Mouse (Mus musculus) right cerebral cortex, postnatal 4 days (tissue): ENCODE data around the gene Bcorl1.

Experiments
- DNase-seq: peaks from one replicate; pipeline ENCODE4 v3.0.0-alpha.2; 2022

Bcorl1 gene

DNA sequence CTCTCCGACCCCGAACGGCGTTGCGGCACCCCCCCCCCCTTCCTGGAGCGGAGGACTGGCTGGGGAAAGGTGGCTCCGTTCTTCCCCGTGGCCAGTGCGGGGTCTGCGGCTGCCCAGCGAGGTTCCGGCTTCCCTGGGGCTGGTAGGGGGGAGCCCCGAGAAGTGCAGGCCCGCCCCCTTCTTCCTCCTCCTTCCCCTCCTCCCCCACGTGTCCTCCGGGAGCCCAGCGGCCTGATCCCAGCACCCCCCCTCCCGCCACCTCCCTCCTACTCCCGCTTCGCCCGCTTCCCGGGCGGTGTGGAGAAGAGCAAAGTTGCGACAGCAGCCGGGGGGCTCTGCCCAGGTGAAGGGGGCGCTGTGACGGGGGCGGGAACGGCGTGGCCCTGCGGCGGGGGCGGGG is at the start of gene Bcorl1:
Gene Bcorl1, plus strand, starts transcription at position 218 of the 400 bp plus-strand sequence.
- peak; percentile 13 for DNase-seq

- DNase-seq = no peak
Observed at GRCm38 (mm10) chrX:48291413-48291812, 49.7 kb upstream of the Bcorl1 start.

GRCm38 (mm10) chrX:48305356-48305755 is 35.8 kb upstream of the Bcorl1 start:
- DNase-seq = no peak

GRCm38 (mm10) chrX:48310706-48311517 is 30.2 kb upstream of the Bcorl1 start:
- DNase-seq = peak; percentile 3

DNA sequence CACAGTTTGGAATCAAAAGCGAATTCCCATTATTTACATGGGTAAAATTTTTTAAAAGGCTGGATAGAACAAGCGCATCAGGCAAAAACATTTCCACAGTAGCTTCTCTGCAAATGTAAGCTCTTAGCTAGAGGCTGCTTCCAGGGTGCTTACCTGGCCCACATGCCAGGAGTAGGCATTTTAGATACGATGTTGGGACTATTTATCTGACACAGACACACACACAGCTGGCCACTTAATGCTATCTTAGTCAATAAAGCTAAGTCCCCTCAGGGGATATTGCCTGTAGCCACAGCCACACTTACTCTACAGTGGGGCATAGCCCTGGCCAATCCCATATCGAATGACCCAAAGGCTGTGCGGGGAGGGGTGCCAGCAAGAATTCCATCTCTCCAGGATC is 29.4 kb upstream of the Bcorl1 start:
- no peak for DNase-seq

- DNase-seq = peak; percentile 30
Observed at GRCm38 (mm10) chrX:48314530-48315079, 26.6 kb upstream of the Bcorl1 start.

GRCm38 (mm10) chrX:48317444-48317843 is 23.7 kb upstream of the Bcorl1 start:
- no peak for DNase-seq

DNA sequence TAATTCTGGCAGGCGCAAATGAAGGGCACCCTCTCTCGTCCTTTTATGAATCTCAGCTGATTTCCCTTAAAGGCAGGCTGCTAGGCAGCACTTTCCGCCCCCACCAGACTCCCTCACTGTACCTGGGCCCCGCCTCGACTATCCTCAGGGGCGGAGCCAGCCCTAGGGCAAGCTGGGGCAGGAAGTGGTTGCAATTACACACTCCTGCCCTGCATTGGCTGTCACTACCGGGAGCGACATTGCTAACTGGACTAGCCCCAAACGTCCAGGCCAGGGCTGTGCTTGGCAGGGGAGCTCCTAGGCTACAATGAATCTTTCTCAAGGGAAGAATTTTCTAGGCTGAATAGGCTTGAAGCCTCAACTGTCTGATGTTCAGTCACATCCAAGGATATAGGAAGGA is 23.0 kb upstream of the Bcorl1 start:
- no peak for DNase-seq

DNA sequence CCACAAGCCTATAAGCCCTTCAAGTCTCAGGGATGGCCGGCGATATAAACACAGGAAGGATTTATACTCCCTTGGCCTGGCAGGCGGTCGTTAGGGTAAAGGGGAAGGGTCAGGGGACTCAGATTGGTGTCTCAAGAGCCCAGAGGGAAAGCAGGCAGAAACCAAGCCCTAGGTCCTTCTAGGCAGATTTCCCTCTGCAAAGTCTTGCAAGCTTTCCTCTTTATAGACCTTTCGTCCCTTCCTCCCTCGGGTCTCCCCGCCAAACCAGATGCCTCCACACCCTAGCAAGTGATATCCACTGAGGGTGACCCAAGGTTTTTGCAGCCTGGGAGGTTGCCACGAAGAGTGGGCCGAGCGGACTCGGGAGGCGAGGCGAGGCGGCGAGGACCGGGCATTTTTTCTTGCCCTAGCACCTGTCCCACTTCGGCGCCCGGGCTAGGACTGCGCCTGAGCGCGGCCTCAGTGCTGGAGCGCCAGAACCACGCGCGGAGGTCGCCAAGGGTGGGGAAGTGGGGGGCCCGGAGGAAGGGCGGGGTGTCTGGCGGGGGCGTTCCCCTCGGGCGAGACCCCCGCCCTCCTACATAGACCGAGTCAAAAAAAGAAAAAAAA is 613 bp upstream of the Bcorl1 start:
- peak; percentile 4 for DNase-seq

DNA sequence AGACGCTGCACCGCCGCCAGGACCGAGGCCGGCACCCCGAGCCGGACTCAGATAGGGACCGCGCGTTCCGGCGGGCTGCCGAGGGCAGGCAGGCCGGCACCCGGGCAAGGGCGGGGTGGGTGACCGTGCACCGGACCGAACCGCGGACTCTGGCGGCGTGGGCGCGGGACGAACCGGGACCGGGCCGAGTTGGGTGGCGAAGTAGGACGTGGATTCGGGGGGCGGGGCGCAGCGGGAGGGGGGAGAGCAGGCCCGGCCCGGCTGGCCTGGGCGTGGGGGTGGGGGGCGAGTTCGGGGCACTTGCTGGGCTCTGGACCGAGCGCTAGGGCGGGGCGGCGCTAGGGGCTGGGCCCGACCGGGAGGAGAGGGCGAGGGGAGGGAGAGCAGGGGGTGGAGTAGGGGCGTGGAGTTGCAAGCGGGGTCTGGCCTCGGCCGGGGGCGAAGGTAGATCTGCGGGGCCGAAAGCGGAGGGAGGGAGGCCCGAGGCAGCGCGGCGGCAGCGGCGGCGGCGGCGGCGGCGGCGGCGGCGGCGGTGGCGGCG is 533 bp downstream of the Bcorl1 start:
- peak; percentile 13 for DNase-seq

DNA sequence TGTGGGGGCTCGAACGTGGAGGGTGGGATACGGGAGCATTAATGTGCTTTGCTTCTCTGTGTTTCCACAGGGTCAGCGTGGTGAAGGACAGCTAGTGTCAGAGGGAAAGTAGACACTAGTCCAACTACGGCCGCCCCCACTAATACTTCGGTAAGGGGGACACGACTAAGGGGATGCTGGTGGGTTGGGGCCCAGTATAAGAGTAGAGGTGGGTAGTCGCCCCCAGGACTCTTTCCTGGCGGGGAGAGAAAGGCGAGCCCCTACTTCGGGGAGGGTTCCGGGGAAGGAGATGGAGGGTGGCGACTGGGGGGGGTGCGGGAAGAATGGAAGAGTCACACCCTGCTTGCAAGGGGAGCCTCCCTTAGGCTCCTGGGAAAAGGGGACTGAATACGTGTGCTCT is 1.6 kb downstream of the Bcorl1 start:
- DNase-seq = peak; percentile 1

DNA sequence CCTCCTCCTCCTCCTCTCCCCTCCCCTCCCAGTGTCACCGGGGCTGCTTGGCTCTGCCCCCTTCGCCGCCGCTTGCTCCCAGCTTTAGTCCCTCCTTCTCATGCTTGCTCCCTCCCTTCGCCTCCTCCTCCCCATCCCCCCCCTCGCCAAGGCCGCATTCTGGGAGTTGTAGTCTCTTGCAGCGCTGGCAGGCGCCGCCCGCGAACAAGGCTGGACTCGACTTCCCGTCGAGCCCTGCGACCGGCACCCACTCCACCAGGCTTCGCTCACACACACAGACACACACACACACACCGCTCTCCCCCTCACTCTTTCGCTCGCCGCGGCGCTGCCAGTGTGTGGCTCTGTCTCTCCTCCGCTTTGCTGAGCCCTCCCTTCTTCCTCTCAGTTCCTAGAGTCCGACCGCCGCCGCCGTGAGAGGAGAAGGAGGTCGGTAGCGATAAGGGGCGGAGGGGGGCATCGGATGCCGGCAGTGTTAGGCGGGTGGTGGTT is 2.3 kb downstream of the Bcorl1 start:
- DNase-seq = peak; percentile 85

DNA sequence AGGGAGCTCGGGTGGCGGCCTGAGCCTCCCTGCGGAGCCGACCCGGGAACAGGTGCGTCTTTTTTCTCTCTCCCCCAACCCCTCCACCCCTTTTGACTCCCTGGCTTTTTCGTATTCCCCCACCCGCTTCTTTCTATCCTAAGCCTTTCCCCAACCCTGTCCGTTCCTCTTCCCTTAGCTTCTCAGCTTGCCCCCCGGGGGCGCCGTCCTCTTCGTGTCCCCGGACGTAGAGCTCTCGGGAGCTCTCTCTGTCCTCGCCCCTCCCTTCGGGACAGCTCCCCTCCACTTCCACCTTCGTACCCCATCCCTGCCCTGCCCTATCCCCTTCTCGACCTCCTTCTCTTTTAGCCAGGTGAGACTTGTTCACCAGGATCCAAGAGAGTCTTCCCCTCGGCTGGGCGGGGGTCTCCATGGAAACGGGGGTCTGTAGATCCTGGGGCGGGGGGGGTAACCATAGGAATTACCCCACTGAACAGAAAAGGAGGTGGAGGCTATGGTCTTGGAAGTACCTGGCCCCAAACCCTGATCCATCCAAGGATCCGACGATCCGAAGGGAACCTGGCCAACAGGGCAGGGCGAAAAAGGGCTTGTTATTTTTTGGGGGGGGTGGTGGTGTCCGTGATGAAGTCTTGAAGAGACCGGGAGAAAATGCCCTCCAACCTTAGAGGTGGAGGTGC is 2.9 kb downstream of the Bcorl1 start:
- peak; percentile 17 for DNase-seq

- DNase-seq = peak; percentile 29
Observed at GRCm38 (mm10) chrX:48344643-48345384, 3.7 kb downstream of the Bcorl1 start.

GRCm38 (mm10) chrX:48345385-48345932 is 4.3 kb downstream of the Bcorl1 start:
- peak; percentile 30 for DNase-seq

- DNase-seq = no peak
Observed at GRCm38 (mm10) chrX:48355346-48355745, 14.2 kb downstream of the Bcorl1 start.

GRCm38 (mm10) chrX:48365836-48366577 is 24.8 kb downstream of the Bcorl1 start:
- DNase-seq = no peak

DNA sequence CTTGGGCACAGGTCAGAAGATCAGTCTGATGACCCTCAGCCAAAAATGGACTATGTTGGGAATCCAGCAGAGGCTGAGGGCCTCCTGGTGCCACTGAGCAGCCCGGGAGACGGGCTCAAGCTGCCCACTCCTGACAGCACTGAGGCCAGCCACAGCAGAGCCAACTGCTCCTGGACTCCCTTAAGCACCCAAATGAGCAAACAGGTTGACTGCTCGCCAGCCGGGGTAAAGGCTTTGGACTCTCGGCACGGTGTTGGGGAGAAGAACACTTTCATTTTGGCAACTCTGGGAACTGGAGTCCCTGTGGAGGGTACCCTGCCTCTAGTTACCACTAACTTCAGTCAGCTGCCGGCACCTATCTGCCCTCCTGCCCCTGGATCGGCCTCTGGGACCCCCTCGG is 26.7 kb downstream of the Bcorl1 start:
- DNase-seq = no peak

GRCm38 (mm10) chrX:48383643-48384042 is 42.5 kb downstream of the Bcorl1 start:
- peak; percentile 65 for DNase-seq

DNA sequence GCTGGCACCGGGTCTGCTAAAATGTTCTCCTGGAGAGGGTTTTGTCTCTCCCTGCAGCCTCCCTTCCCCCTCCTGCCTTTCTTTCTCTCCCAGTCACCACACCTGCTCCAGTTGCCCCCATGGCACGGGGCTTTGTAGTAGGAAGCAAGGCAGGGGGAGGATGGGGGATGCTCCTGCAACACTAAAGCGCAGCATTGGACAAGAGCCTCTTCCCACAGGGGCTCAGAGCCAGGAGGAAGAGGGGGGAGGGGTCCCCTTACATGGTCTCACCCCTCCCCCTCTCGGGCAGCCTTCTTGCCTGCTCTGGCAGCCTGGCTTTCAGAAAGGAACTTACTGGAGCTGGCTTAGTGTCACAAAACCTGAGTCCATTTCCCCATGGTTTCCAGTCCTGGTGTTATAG is 44.8 kb downstream of the Bcorl1 start:
- peak; percentile 13 for DNase-seq

GRCm38 (mm10) chrX:48389380-48389779 is 48.2 kb downstream of the Bcorl1 start:
- no peak for DNase-seq
